Mouse (Mus musculus) midbrain, embryonic 10.5 days (tissue): Measurements from ENCODE around the gene Cyp2t4. TPM values are rescaled to one million over a fixed set of nuclear protein-coding genes. Genes with fewer than 3 reads are reported as not detected.

ENCODE experiments used
- DNase-seq: peaks from one replicate; pipeline ENCODE4 v3.0.0-alpha.2; 2017; ENCODE audit warnings: low spot score
- H3K27ac ChIP-seq: fragments of 300-500 bp; sonication (generic); replicated peaks from 2 replicates; pipeline ENCODE4 v1.5.1; 2016; ENCODE audit warnings: mild to moderate bottlenecking
- H3K27me3 ChIP-seq: fragments of 300-500 bp; sonication (generic); 2 replicates; pipeline ENCODE4 v1.6.1; 2016; ENCODE audit warnings: low read depth, mild to moderate bottlenecking; ENCODE audit not compliant: poor library complexity, severe bottlenecking
- H3K36me3 ChIP-seq: fragments of 300-500 bp; sonication (generic); 2 replicates; pipeline ENCODE4 v1.6.1; 2016; ENCODE audit warnings: mild to moderate bottlenecking, moderate library complexity
- H3K4me1 ChIP-seq: fragments of 300-500 bp; sonication (generic); 2 replicates; pipeline ENCODE4 v1.6.1; 2016
- H3K4me3 ChIP-seq: fragments of 300-500 bp; sonication (generic); 2 replicates; pipeline ENCODE4 v1.5.1; 2016; ENCODE audit warnings: mild to moderate bottlenecking, moderate library complexity
- H3K9me3 ChIP-seq: fragments of 300-500 bp; sonication (generic); replicated peaks from 2 replicates; pipeline ENCODE4 v1.6.1; 2016; ENCODE audit warnings: mild to moderate bottlenecking
- WGBS: fragments of 180-500 bp; shearing (Covaris S2); methylation state at CpG from one replicate; pipeline ENCODE4 v1.1.7; 2016; 5-methylcytosine and 5-hydroxymethylcytosine counted together
- polyA plus RNA-seq: library from polyadenylated mRNA; unstranded; fragments of >200 nt; fragmentation: Nextera tagmentation; extraction: Ambion mirVana; gene quantifications from 2 replicates; pipeline ENCODE4 v1.2.1, GENCODE M21; 2016

The Cyp2t4 gene
- polyA plus RNA-seq, 1 experiment from 2014 or later: 0.12 TPM

GRCm38 (mm10) chr7:27162780-27163449 lies 9.4 kb downstream of the Cyp2t4 start:
- Histone ChIP-seq H3K4me1 (peaks cover 67% of the 10 kb centered on the region), H3K4me3 (peak overlapping the region; percentile 86; the same call in 1 of the 2 replicates), H3K27ac (0 out of 2 replicates have a peak overlapping the region, but pooled peaks have one; percentile 10), H3K36me3 (peaks cover 68% of the 10 kb centered on the region), H3K9me3 (no peaks in the 10 kb centered on the region), H3K27me3 (no peaks in the 10 kb centered on the region)
- DNase-seq: no peak
- 86% methylated on average over 5 of the region's 5 CpGs for WGBS

GRCm38 (mm10) chr7:27163450-27163805 lies 9.9 kb downstream of the Cyp2t4 start:
- no peak for DNase-seq
- peaks cover 67% of the 10 kb centered on the region for H3K4me1 ChIP-seq
- 89% methylated on average over 5 of the region's 5 CpGs for WGBS
- no peaks in the 10 kb centered on the region for H3K27me3 ChIP-seq
- H3K36me3 ChIP-seq: peaks cover 63% of the 10 kb centered on the region
- 0 out of 2 replicates have a peak overlapping the region, but pooled peaks have one; percentile 10 for H3K27ac ChIP-seq
- no peaks in the 10 kb centered on the region for H3K9me3 ChIP-seq
- peak overlapping the region; percentile 86; the same call in 1 of the 2 replicates for H3K4me3 ChIP-seq

DNA sequence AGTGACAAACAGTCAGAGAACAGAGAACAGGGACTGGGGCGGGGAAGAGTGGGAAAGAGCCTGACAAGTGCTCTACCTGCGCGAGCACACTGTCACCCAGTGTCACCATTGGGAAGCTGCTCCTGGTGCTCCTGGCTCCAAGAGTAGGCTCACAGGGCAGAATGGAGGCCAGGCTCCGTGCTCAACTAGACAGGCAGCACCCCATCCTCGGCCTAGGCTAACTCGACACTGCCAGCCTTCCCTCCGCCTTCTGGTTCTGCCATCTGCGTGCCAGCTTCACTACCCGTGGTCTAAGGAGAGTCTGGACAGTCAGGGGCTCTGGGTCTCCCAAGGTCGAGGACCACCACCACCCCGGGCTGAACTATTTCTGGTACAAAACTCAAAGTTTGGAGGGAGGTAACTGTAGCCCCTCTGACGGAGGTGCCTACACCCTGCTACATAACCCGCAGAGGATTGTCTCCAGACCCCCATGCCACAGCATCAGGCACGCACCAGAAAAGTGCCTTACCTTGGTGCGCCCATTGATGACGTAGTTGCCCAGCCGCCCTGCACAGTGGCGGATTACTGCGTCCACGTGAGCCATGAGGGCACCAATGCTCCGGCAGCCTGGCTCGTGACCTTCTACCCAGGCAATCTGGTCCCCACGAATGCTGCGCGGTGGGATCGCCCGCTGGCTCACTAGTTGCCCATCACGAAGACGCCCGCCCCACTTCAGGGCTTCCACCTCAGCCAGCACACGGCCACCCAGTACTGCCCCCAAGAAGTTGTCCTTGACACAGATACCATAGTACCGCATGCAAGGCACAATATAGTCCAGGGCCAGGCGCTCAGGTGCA lies 10.8 kb downstream of the Cyp2t4 start:
- Histone ChIP-seq H3K4me3 (peak overlapping the region; percentile 86), H3K9me3 (no peaks in the 10 kb centered on the region), H3K4me1 (peaks cover 67% of the 10 kb centered on the region), H3K27me3 (no peaks in the 10 kb centered on the region), H3K36me3 (peaks cover 58% of the 10 kb centered on the region), H3K27ac (no peak overlapping the region)
- no peak for DNase-seq
- WGBS: 80% methylated on average over 33 of the region's 33 CpGs

GRCm38 (mm10) chr7:27165007-27165655 lies 11.6 kb downstream of the Cyp2t4 start:
- H3K36me3 ChIP-seq: peaks cover 55% of the 10 kb centered on the region
- peak overlapping the region; percentile 98 for H3K27ac ChIP-seq
- no peak for DNase-seq
- no peaks in the 10 kb centered on the region for H3K9me3 ChIP-seq
- H3K27me3 ChIP-seq: no peaks in the 10 kb centered on the region
- 83% methylated on average over 23 of the region's 23 CpGs for WGBS
- H3K4me3 ChIP-seq: peak overlapping the region; percentile 86
- peaks cover 64% of the 10 kb centered on the region for H3K4me1 ChIP-seq

- 8% methylated on average over 8 of the region's 8 CpGs for WGBS
- DNase-seq: no peak
- H3K4me3 ChIP-seq: peak overlapping the region; percentile 86
Observed at GRCm38 (mm10) chr7:27165696-27166095, 12.2 kb downstream of the Cyp2t4 start.

GRCm38 (mm10) chr7:27166229-27166613 lies 12.7 kb downstream of the Cyp2t4 start:
- 1% methylated on average over 38 of the region's 43 CpGs for WGBS
- peak overlapping the region; percentile 98 for H3K27ac ChIP-seq
- no peaks in the 10 kb centered on the region for H3K27me3 ChIP-seq
- no peaks in the 10 kb centered on the region for H3K9me3 ChIP-seq
- peak; percentile 87 for DNase-seq
- peaks cover 53% of the 10 kb centered on the region for H3K36me3 ChIP-seq
- H3K4me1 ChIP-seq: peaks cover 54% of the 10 kb centered on the region
- peak overlapping the region; percentile 86 for H3K4me3 ChIP-seq

More at GRCm38 (mm10) chr7:27165696-27166095, 12.2 kb downstream of the Cyp2t4 start:
- Histone ChIP-seq H3K27me3 (no peaks in the 10 kb centered on the region), H3K9me3 (no peaks in the 10 kb centered on the region), H3K36me3 (peaks cover 53% of the 10 kb centered on the region), H3K27ac (peak overlapping the region; percentile 98), H3K4me1 (peaks cover 58% of the 10 kb centered on the region)

DNA sequence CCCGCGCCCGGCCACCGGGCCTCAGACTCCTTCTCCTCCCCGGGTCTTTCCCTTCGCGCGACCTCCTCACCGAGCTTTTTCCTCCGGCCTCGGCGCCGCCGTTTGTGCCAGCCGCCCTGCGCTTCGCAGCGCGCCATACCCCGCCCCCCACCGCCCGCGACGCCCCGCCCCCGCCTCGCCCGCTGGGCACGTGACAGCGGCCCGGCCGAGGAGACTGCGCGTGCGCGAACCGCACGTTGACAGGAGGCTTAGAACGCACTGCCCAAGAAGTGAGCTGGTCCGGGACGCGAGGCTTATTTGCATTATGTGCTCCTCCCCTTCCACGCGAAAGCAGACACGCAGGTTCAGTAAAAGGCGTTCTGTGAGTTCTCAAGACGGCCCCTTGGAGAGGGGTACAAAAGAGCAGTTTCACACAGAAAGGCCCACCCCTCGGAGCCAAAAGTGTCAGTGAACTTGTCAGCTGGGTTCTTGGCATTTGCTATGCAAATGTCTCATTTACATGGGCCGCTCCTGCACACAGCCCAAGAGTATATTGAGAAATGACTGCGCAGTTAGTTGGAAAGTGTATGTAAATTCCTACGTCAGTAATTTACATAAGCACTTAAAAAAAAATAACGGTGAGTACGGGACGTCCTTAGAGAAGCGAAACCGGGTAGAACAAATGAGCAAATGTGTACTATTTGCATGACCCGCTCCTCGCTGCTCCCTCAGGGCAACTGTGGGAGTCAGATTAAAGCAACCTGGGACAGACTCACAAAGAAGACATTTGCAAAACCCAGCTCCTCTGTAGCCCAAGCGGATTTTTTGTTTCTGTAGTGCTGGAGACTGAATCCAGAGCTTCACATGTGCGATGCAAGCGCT lies 13.3 kb downstream of the Cyp2t4 start, which contains the start of gene Egln2:
Gene Egln2, minus strand, starts transcription at position 189 of the 861 bp plus-strand sequence.
- Histone ChIP-seq H3K4me3 (peak within 1 kb of the TSS; percentile 86), H3K27ac (peak within 1 kb of the TSS; percentile 98), H3K4me1 (peaks cover 48% of the 10 kb centered on the region), H3K27me3 (no peaks in the 10 kb centered on the region), H3K9me3 (no peaks in the 10 kb centered on the region), H3K36me3 (peaks cover 55% of the 10 kb centered on the region)
- 2% methylated on average over 61 of the region's 61 CpGs for WGBS
- DNase-seq: peak; percentile 96

DNA sequence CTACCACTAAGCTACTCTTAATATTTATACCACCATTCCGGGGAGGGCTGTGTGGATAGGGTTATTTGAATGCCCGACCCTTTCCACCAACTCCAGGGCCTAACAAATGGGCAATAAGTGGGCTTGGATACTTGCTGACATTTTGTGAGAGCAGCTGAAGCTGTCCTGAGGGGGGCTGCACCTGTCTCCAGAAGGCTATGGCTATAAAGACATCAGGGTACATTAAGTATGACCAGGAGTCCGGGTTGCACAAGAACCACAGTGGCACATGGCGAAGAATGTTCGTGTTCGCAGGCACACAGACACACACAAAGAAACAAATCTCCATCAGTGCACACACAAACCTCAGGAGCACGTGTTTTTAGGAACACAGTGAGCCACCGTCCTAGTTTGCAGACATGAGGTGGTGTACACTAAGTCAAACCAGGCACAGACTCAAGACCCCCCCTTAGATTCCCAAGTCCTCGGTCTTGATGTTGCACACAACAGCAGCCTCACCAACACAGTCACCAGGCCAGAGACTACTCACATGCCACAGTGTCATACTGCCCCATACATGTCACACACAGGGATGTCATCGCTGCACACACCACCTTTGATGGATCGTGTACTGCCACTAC lies 14.1 kb downstream of the Cyp2t4 start:
- no peaks in the 10 kb centered on the region for H3K9me3 ChIP-seq
- H3K4me3 ChIP-seq: peak overlapping the region; percentile 86
- H3K36me3 ChIP-seq: peaks cover 55% of the 10 kb centered on the region
- H3K4me1 ChIP-seq: peaks cover 41% of the 10 kb centered on the region
- no peak for DNase-seq
- H3K27ac ChIP-seq: peak overlapping the region; percentile 98
- 81% methylated on average over 11 of the region's 11 CpGs for WGBS
- H3K27me3 ChIP-seq: no peaks in the 10 kb centered on the region

GRCm38 (mm10) chr7:27168371-27168770 lies 14.9 kb downstream of the Cyp2t4 start:
- Histone ChIP-seq H3K27me3 (no peaks in the 10 kb centered on the region), H3K36me3 (peaks cover 53% of the 10 kb centered on the region), H3K9me3 (no peaks in the 10 kb centered on the region), H3K4me1 (peaks cover 33% of the 10 kb centered on the region), H3K27ac (no peak overlapping the region), H3K4me3 (no peak overlapping the region)
- WGBS: 94% methylated on average over 5 of the region's 5 CpGs
- DNase-seq: no peak

DNA sequence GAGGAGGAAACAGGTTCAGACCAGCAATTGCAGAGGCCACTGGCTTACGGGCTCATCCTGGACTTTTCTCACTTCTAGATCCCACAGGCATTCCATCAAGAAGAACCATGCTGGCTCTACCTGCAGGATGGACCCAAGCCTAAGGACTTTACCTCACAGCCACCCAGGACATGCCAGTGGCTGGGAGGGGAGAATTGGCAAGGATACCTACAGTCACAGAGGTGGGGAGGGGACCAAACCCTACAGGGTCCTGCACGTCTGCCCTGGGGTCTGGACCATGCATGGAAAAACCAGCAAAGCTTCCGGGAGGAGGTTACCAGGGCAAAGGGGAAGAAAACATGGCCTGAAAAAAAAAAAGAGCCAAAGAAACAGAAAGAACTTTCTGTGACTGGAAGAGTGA lies 17.5 kb downstream of the Cyp2t4 start:
- H3K36me3 ChIP-seq: peaks cover 55% of the 10 kb centered on the region
- H3K9me3 ChIP-seq: no peaks in the 10 kb centered on the region
- H3K4me1 ChIP-seq: peaks cover 9% of the 10 kb centered on the region
- H3K4me3 ChIP-seq: no peak overlapping the region
- no peaks in the 10 kb centered on the region for H3K27me3 ChIP-seq
- no peak for DNase-seq
- no peak overlapping the region for H3K27ac ChIP-seq
- WGBS: 89% methylated on average over 3 of the region's 3 CpGs

DNA sequence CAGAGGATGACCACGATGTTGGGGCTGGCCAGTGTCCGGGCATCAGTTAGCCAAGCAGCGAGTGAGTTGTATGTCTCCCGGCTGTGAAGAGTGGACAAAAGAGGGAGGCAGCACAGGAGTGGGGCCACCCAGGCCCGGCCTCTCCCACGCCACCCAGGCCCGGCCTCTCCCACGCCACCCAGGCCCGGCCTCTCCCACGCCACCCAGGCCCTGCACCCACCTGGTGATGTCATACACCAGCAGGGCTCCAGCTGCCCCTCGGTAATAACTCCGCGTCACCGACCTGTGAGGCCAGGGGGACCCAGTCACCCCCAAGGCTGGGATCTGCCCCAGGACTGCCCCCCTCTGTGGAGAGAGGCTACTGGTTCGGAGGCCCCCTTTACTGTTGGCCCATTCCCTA lies 21.0 kb downstream of the Cyp2t4 start:
- Histone ChIP-seq H3K36me3 (peaks cover 49% of the 10 kb centered on the region), H3K27me3 (no peaks in the 10 kb centered on the region), H3K9me3 (0 out of 2 replicates have a peak, but pooled peaks cover 3% of the 10 kb centered on the region), H3K4me3 (no peak overlapping the region), H3K27ac (no peak overlapping the region), H3K4me1 (peaks cover 12% of the 10 kb centered on the region; the same call in 1 of the 2 replicates)
- WGBS: 96% methylated on average over 15 of the region's 15 CpGs
- DNase-seq: no peak
